Mouse (Mus musculus) midbrain, embryonic 14.5 days (tissue): ENCODE measurements at regions not wholly inside any gene's neighbourhood (a gene's known extent, or its start where the extent isn't known, plus 50 kb on each side); places are given as distances from the start of the nearest gene placed in this dataset.

Source experiments
- ATAC-seq: fragments of 200-750 bp; cut with Nextera tagmentation; 2 replicates; pipeline ENCODE4 v1.8.0; 2017; ENCODE audit warnings: moderate number of reproducible peaks, moderate library complexity; ENCODE audit not compliant: low FRiP score, low TSS enrichment
- DNase-seq: peaks from one replicate; pipeline ENCODE4 v3.0.0-alpha.2; 2015
- H3K27ac ChIP-seq: fragments of 300-500 bp; sonication (generic); replicated peaks from 2 replicates; pipeline ENCODE4 v1.5.1; 2014; ENCODE audit warnings: mild to moderate bottlenecking, low read depth, low read length, moderate library complexity
- H3K27me3 ChIP-seq: fragments of 300-500 bp; sonication (generic); 2 replicates; pipeline ENCODE4 v1.6.1; 2014; ENCODE audit warnings: low read length, control low read depth, mixed read lengths; ENCODE audit not compliant: control insufficient read depth, insufficient read depth
- H3K36me3 ChIP-seq: fragments of 300-500 bp; sonication (generic); 2 replicates; pipeline ENCODE4 v1.6.1; 2014; ENCODE audit warnings: low read length, control low read depth; ENCODE audit not compliant: control insufficient read depth, insufficient read depth
- H3K4me1 ChIP-seq: fragments of 300-500 bp; sonication (generic); 2 replicates; pipeline ENCODE4 v1.6.1; 2014; ENCODE audit warnings: mild to moderate bottlenecking, antibody characterized with exemption, low read length, control low read depth; ENCODE audit not compliant: control insufficient read depth, insufficient read depth
- H3K4me2 ChIP-seq: fragments of 300-500 bp; sonication (generic); 2 replicates; pipeline ENCODE4 v1.6.1; 2014; ENCODE audit warnings: mild to moderate bottlenecking, low read length, moderate library complexity
- H3K4me3 ChIP-seq: fragments of 300-500 bp; sonication (generic); replicated peaks from 2 replicates; pipeline ENCODE4 v1.5.1; 2014; ENCODE audit warnings: low read depth, low read length
- H3K9ac ChIP-seq: fragments of 300-500 bp; sonication (generic); replicated peaks from 2 replicates; pipeline ENCODE4 v1.6.1; 2014; ENCODE audit warnings: mild to moderate bottlenecking, low read length, moderate library complexity
- H3K9me3 ChIP-seq: fragments of 300-500 bp; sonication (generic); 2 replicates; pipeline ENCODE4 v1.6.1; 2016; ENCODE audit warnings: low read length, control low read depth, mixed read lengths; ENCODE audit not compliant: control insufficient read depth
- WGBS: fragments of 180-500 bp; shearing (Covaris S2); extraction: QIAGEN DNeasy Blood & Tissue Kit; methylation state at CpG from one replicate; pipeline ENCODE4 v1.1.7; 2014; 5-methylcytosine and 5-hydroxymethylcytosine counted together

GRCm38 (mm10) chr12:31148417-31149356 is 75.0 kb downstream of the Fam110c start:
- Histone ChIP-seq H3K4me3 (no peak overlapping the region), H3K27ac (no peak overlapping the region), H3K4me1 (no peaks in the 10 kb centered on the region), H3K4me2 (no peak overlapping the region), H3K9ac (no peak overlapping the region), H3K27me3 (no peaks in the 10 kb centered on the region), H3K36me3 (no peaks in the 10 kb centered on the region), H3K9me3 (no peaks in the 10 kb centered on the region)
- DNase-seq (no peak), ATAC-seq (no peak)
- 77% methylated on average over 11 of the region's 11 CpGs for WGBS

DNA sequence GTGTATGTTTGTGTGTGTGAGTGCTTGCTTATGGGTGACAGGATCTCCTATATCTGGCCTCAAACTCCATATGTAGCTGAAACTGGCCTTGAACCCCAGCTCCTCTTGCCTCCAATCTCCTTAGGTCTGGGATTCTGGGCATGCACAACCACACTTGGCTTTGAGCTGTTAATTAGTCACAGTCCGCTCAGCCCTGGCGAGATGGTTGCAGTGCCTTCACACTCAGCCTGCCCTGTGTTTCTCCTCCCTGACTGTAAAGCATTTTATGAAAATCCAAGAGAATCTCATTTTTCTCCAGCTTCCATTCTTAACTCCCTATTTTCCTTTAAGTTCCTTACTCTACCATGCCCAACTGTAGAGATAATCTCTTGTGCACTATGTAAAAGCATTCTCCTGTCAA is 80.1 kb downstream of the Fam110c start:
- DNase-seq = no peak
- WGBS = 71% methylated on average over 2 of the region's 2 CpGs
- Histone ChIP-seq H3K4me3 (no peak overlapping the region), H3K27me3 (no peaks in the 10 kb centered on the region), H3K9me3 (no peaks in the 10 kb centered on the region), H3K27ac (no peak overlapping the region), H3K36me3 (no peaks in the 10 kb centered on the region), H3K9ac (no peak overlapping the region), H3K4me2 (no peak overlapping the region), H3K4me1 (no peaks in the 10 kb centered on the region)
- no peak for ATAC-seq

DNA sequence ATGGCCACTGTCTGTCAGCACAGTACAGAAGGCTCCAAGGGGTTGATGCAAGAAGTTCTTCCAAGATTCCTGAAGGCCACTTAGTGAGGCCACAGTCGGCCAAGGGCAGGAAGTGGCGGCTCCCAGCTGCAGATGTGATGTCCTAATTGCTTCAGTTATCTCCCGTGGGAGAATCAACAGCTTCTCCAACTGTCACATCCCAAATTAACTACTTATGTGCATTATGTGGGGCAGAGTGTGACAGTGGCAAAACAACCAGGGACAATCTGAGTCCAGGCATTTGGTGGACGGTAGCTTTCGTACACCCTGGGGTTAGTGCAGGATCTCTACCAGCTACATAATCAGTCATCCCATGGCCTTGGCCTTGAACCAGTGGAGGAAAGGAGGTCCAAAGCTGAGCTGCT is 80.9 kb downstream of the Fam110c start:
- no peaks in the 10 kb centered on the region for H3K4me1 ChIP-seq
- WGBS = 75% methylated on average over 5 of the region's 5 CpGs
- no peak overlapping the region for H3K4me2 ChIP-seq
- no peak overlapping the region for H3K27ac ChIP-seq
- DNase-seq (no peak), ATAC-seq (no peak)
- no peak overlapping the region for H3K4me3 ChIP-seq
- no peaks in the 10 kb centered on the region for H3K9me3 ChIP-seq
- H3K9ac ChIP-seq = no peak overlapping the region
- no peaks in the 10 kb centered on the region for H3K36me3 ChIP-seq
- H3K27me3 ChIP-seq = no peaks in the 10 kb centered on the region

DNA sequence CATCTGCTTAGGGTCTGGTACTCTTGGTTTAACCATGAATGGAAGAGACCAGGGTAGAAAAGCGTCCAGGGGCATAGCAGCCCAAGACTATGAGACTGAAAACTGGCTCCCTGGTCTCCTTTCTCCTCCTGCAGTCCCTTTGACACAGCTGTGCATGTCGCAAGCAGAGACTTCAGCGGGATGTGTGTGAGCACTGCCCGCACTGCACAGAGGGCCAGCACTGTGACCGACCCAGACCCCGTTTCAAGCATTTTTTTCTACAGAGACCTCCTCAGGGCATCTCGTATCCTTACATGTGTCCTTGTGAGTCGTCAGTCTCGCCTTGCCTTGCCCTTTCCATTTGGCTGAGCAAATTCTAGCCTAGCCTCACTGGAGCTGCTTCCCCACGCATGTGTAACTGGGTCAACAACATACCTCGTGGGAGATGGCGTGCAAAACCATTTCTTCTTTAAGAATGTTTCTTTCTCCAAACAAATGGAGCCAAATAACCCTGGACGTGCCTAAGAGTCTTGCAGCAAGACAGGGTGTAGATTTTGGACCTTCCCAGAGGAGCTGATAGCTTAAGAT is 82.6 kb downstream of the Fam110c start:
- no peak overlapping the region for H3K4me3 ChIP-seq
- no peaks in the 10 kb centered on the region for H3K27me3 ChIP-seq
- H3K4me2 ChIP-seq = no peak overlapping the region
- WGBS = 76% methylated on average over 13 of the region's 13 CpGs
- no peak for ATAC-seq
- no peaks in the 10 kb centered on the region for H3K36me3 ChIP-seq
- no peaks in the 10 kb centered on the region for H3K9me3 ChIP-seq
- no peak overlapping the region for H3K9ac ChIP-seq
- DNase-seq = no peak
- no peaks in the 10 kb centered on the region for H3K4me1 ChIP-seq
- H3K27ac ChIP-seq = no peak overlapping the region

GRCm38 (mm10) chr12:31157453-31157852 is 83.1 kb upstream of the Gm6993 start:
- Histone ChIP-seq H3K4me2 (no peak overlapping the region), H3K27ac (no peak overlapping the region), H3K9ac (no peak overlapping the region), H3K36me3 (no peaks in the 10 kb centered on the region), H3K4me1 (no peaks in the 10 kb centered on the region), H3K27me3 (no peaks in the 10 kb centered on the region), H3K4me3 (no peak overlapping the region), H3K9me3 (no peaks in the 10 kb centered on the region)
- ATAC-seq (no peak), DNase-seq (no peak)
- 96% methylated on average over 3 of the region's 3 CpGs for WGBS

GRCm38 (mm10) chr12:31157890-31158289 is 82.7 kb upstream of the Gm6993 start:
- Histone ChIP-seq H3K27me3 (no peaks in the 10 kb centered on the region), H3K27ac (no peak overlapping the region), H3K4me2 (no peak overlapping the region), H3K4me3 (no peak overlapping the region), H3K9me3 (no peaks in the 10 kb centered on the region), H3K9ac (no peak overlapping the region), H3K36me3 (no peaks in the 10 kb centered on the region), H3K4me1 (no peaks in the 10 kb centered on the region)
- WGBS = 85% methylated on average over 1 of the region's 1 CpGs
- no peak for DNase-seq
- no peak for ATAC-seq

DNA sequence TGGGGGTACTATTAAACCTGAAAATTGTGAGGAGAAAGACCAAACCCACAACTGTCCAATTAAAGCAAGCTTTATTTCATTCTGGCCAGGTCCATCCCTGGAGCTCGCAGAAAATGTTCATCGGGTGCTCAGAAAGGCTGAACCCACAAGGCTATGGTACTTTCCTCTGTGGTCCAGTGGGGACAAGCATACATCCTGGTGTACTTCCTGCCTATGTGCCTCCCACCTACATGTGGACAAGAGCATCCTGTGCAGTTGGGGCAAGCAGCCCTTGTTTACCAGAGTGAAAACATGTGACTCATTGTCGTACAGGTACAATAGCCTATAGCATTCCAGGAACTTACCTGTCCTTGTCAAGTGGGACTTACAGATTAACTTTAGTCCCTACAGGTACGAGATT is 81.7 kb upstream of the Gm6993 start:
- no peak for DNase-seq
- Histone ChIP-seq H3K4me3 (no peak overlapping the region), H3K27ac (no peak overlapping the region), H3K9ac (no peak overlapping the region), H3K27me3 (no peaks in the 10 kb centered on the region), H3K4me2 (no peak overlapping the region), H3K9me3 (no peaks in the 10 kb centered on the region), H3K36me3 (no peaks in the 10 kb centered on the region), H3K4me1 (no peaks in the 10 kb centered on the region)
- ATAC-seq = no peak
- WGBS = 89% methylated on average over 4 of the region's 4 CpGs

GRCm38 (mm10) chr12:31159378-31159777 is 81.2 kb upstream of the Gm6993 start:
- no peak for DNase-seq
- Histone ChIP-seq H3K36me3 (no peaks in the 10 kb centered on the region), H3K9ac (no peak overlapping the region), H3K4me2 (no peak overlapping the region), H3K4me1 (no peaks in the 10 kb centered on the region), H3K9me3 (no peaks in the 10 kb centered on the region), H3K4me3 (no peak overlapping the region), H3K27ac (no peak overlapping the region), H3K27me3 (no peaks in the 10 kb centered on the region)
- 77% methylated on average over 7 of the region's 7 CpGs for WGBS
- no peak for ATAC-seq
